Mouse (Mus musculus) cortical plate, adult 2 months (tissue): ENCODE measurements at regions not wholly inside any gene's neighbourhood (a gene's known extent, or its start where the extent isn't known, plus 50 kb on each side); places are given as distances from the start of the nearest gene placed in this dataset.

Experiments used
- CTCF ChIP-seq: fragments of 200-500 bp; IDR thresholded peaks from 2 replicates; pipeline ENCODE4 v1.5.1; 2011; ENCODE audit warnings: mild to moderate bottlenecking, control low read depth, low read length; ENCODE audit not compliant: insufficient read depth; ENCODE audit errors: extremely low read depth
- POLR2A ChIP-seq: fragments of 200-500 bp; IDR thresholded peaks from 2 replicates; pipeline ENCODE4 v1.6.1; 2011; ENCODE audit warnings: mild to moderate bottlenecking, low read length, control low read depth; ENCODE audit not compliant: insufficient read depth; ENCODE audit errors: extremely low read depth

- no peak for TF ChIP-seq POLR2A
- TF ChIP-seq CTCF: no peak
These were observed 558.2 kb upstream of the Mpdz start for GRCm38 (mm10) chr4:82000590-82001405.
